In the genomic region with DNA sequence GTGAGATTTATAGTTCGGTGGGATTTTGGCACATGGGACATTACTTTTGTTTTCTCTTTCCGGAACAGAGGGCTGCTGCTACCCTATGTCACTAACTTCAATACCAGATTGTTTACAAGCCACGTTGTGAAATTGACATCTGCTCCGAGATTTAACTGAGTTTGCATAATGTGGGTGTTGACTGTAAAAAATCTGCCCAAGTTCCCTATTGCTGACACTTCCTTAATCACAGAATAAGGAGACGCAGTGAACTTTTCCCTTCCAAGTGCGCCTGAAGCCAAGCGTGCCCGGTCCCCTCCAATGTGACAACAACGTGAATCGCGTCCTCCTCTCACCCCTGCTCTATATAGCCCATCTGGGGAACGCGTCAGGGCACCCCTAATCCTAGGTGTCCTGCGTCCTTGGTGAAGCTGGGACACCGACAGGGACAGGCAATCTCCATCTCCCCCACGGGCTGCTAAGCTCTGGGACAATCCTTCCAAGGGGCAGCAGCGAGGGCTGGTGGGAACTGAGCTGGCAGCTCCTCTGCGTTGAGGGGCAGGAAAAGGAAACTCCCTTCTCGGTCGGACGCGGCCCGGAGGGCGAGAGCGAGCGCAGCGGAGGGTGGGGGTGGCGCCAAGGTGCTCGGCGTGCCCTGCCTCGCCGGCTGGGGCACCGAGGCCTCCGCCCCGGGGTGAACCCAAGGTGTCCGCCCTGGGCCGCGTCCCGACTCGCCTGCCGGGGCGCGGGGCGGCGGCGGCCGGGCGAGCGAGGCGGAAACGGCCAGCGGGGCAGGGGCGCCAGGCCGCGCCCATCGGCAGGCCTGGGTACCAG, we compare ENCODE assay signal across 8 mouse cellular contexts. TPM values are rescaled to one million over a fixed set of nuclear protein-coding genes. Genes with fewer than 3 reads are reported as not detected.
DNase-seq lines count a peak whose midpoint lies in the region; ATAC-seq and TF ChIP-seq lines count a peak whose summit lies in the region.

No protein-coding gene starts in this region.

- no peaks in the 10 kb centered on the region for H3K36me3 ChIP-seq in hindbrain, embryonic 15.5 days

- peak; percentile 22 for DNase-seq in Patski (ENCODE audit: low read depth, low spot score)
- DNase-seq in cerebellum, postnatal 25 days: peak; percentile 73 to 74
- peak; percentile 61 for DNase-seq in gastrocnemius, adult 18-20 months (ENCODE audit: low spot score)
- peak; percentile 60 to 64 for DNase-seq in layer of hippocampus, postnatal 36 days
- DNase-seq in lung, postnatal 25 days (ENCODE audit: low spot score): peak; percentile 66
- DNase-seq in ovary, postnatal 36 days (ENCODE audit: low spot score): peak; percentile 68
- DNase-seq in thymus, postnatal 25 days: peak; percentile 83

- POLR2A ChIA-PET in Patski (lab: Charles Lee): interaction anchor here (0.7 to 1.2 kb wide), 3 partner anchors 13 to 55 kb away, joined by 3 read pairs; no protein-coding TSS in a partner anchor

- WGBS in hindbrain, embryonic 15.5 days: under 1% methylated on average over 39 of the region's 56 CpGs

- CTCF ChIA-PET in Patski (lab: Charles Lee): interaction anchor here (0.8 to 2.4 kb wide), 9 partner anchors 20 to 400 kb away, joined by 3 to 9 read pairs (median 3); partner anchors contain the start of gene Odf2l

- peaks cover 41% of the 10 kb centered on the region for H3K4me1 ChIP-seq in hindbrain, embryonic 15.5 days (replicated peaks)

- peak overlapping the region; percentile 89 for H3K9ac ChIP-seq in hindbrain, embryonic 15.5 days

- no peak for TF ChIP-seq CTCF in Patski (IDR thresholded peaks at IDR 0.05)

- H3K9me3 ChIP-seq in hindbrain, embryonic 15.5 days: no peaks in the 10 kb centered on the region

- H3K27ac ChIP-seq in hindbrain, embryonic 15.5 days (replicated peaks): peak overlapping the region; percentile 99

- peak; percentile 70 for ATAC-seq in Patski
- ATAC-seq in hindbrain, embryonic 15.5 days (ENCODE audit: low FRiP score, low read depth): peak; percentile 32

- in situ Hi-C loops in Patski (cut with MboI; ENCODE audit: low pct_unique_long_range_greater_than_20kb): no loop called here

- no peaks in the 10 kb centered on the region for H3K27me3 ChIP-seq in Patski
- H3K27me3 ChIP-seq in hindbrain, embryonic 15.5 days: no peaks in the 10 kb centered on the region

- peak overlapping the region; percentile 94 for H3K4me3 ChIP-seq in hindbrain, embryonic 15.5 days

- peak overlapping the region; percentile 82 for H3K4me2 ChIP-seq in hindbrain, embryonic 15.5 days

RNA-seq across cellular contexts. Expression of gene Sh3glb1, which starts 0.8 kb away (rescaled TPM):
- polyA plus RNA-seq in Patski (2021): 161 TPM
- total RNA-seq in gastrocnemius, adult 18-20 months (2021): 100 to 1,000 TPM; 332 to 386 TPM
- 111 and 112 TPM in 2 replicates for polyA plus RNA-seq in hindbrain, embryonic 15.5 days (2015; fragmentation: Nextera tagmentation; extraction: Ambion mirVana)
- total RNA-seq in layer of hippocampus, postnatal 36 days (2021): 10 to 100 TPM; 61.6 to 63.1 TPM

RNA-seq across cellular contexts. Expression of gene Clca3a1, which starts 41.5 kb away (rescaled TPM):
- 0.08 TPM for polyA plus RNA-seq in Patski (2021)
- total RNA-seq in gastrocnemius, adult 18-20 months (2021): under 1 TPM; 0.09 to 0.18 TPM
- polyA plus RNA-seq in hindbrain, embryonic 15.5 days (2015; fragmentation: Nextera tagmentation; extraction: Ambion mirVana): 0.13 and 0.16 TPM in 2 replicates
- under 1 TPM in 1 of 2 experiments, not detected in 1; 0.10 TPM for total RNA-seq in layer of hippocampus, postnatal 36 days (2021)

Comparison
In these comparisons a context has a peak if more than half of its experiments do, and no peak if none do; other contexts are left out.
1. Peak in every context shown above with its lines: DNase-seq, ATAC-seq, H3K4me3 ChIP-seq and H3K27ac ChIP-seq.
2. DNase-seq: peak in every context shown above with its lines; median percentile 83 in thymus, postnatal 25 days; 74 in cerebellum, postnatal 25 days; 68 in ovary, postnatal 36 days; 66 in lung, postnatal 25 days; 62 in layer of hippocampus, postnatal 36 days; 61 in gastrocnemius, adult 18-20 months; 22 in Patski.
3. RNA of gene Sh3glb1, which starts 0.8 kb away (total RNA-seq): 332 to 386 TPM in gastrocnemius, adult 18-20 months; 61.6 to 63.1 TPM in layer of hippocampus, postnatal 36 days; every median in the first group is over 4 times any median in the second.